Mouse (Mus musculus): ENCODE data around the gene Mipol1. TPM values are rescaled to one million over a fixed set of nuclear protein-coding genes. Genes with fewer than 3 reads are reported as not detected.

The Mipol1 gene
- polyA plus RNA-seq (2012), result 1.7 TPM in 2 replicates

GRCm38 (mm10) chr12:57230192-57230706 is at the start of gene Mipol1, which contains the start of gene Prps1l3:
Gene Mipol1, plus strand, starts transcription at chr12:57230427.
Gene Prps1l3, plus strand, starts transcription at chr12:57230412.

GRCm38 (mm10) chr12:57197363-57198026 is 32.7 kb upstream of the Mipol1 start, which contains the start of gene Slc25a21:
Gene Slc25a21, minus strand, starts transcription at chr12:57197472.

Other genes starting within 250 kb of the Mipol1 start
- gene Slc25a21, start 33.0 kb upstream of the Mipol1 start, polyA plus RNA-seq (2012), result 9.8 TPM in 2 replicates
- gene Prps1l3, start within 50 bp of the Mipol1 start, polyA plus RNA-seq (2012), result 11.3 and 14.1 TPM in 2 replicates

Measured in megakaryocyte-erythroid progenitor cell, adult 5 weeks (primary cell).